ENCODE assay signal across 17 mouse cellular contexts in genomic region chr15:84004306-84004705, GRCm38 (mm10).
"Had no signal": no experiment of that assay in that cellular context is flagged by ENCODE, and none has a peak within 500 bp of the region (broad histone marks: within the 10 kb centered on the region; RNA-seq: fewer than 3 reads in every experiment).

No protein-coding gene starts in this region.

- H3K36me3 ChIP-seq: lung, embryonic 15.5 days; midbrain, embryonic 13.5 days; midbrain, embryonic 15.5 days; neural tube, embryonic 12.5 days; stomach, embryonic 15.5 days had no signal

- H3K4me1 ChIP-seq: lung, embryonic 15.5 days; megakaryocyte, embryonic 14.5 days; midbrain, embryonic 13.5 days; midbrain, embryonic 15.5 days; neural tube, embryonic 12.5 days; stomach, embryonic 15.5 days had no signal

- H3K4me2 ChIP-seq: lung, embryonic 15.5 days; midbrain, embryonic 11.5 days; midbrain, embryonic 13.5 days; midbrain, embryonic 15.5 days; neural tube, embryonic 12.5 days; stomach, embryonic 15.5 days had no signal

- DNase-seq: lung, adult 2 months; lung, postnatal 14 days; lung, postnatal 36 days; right cerebral cortex, postnatal 14 days; thymus, adult 2 months; thymus, postnatal 25 days; thymus, postnatal 4 days had no signal

- H3K4me3 ChIP-seq: lung, embryonic 15.5 days; megakaryocyte, embryonic 14.5 days; midbrain, embryonic 13.5 days; midbrain, embryonic 15.5 days; neural tube, embryonic 12.5 days; stomach, embryonic 15.5 days had no signal

- H3K27ac ChIP-seq: lung, embryonic 15.5 days; macrophage; midbrain, embryonic 13.5 days; midbrain, embryonic 15.5 days; neural tube, embryonic 12.5 days; stomach, embryonic 15.5 days; stomach, postnatal 0 days had no signal

- H3K27me3 ChIP-seq: lung, embryonic 15.5 days; midbrain, embryonic 15.5 days; neural tube, embryonic 12.5 days; stomach, embryonic 15.5 days had no signal

- H3K9me3 ChIP-seq: lung, embryonic 15.5 days; megakaryocyte, embryonic 14.5 days; midbrain, embryonic 13.5 days; midbrain, embryonic 15.5 days; neural tube, embryonic 12.5 days; stomach, embryonic 15.5 days had no signal

- ATAC-seq: lung, postnatal 0 days; midbrain, embryonic 13.5 days; midbrain, embryonic 15.5 days had no signal

- H3K9ac ChIP-seq: lung, embryonic 15.5 days; midbrain, embryonic 13.5 days; midbrain, embryonic 15.5 days; neural tube, embryonic 12.5 days; stomach, embryonic 15.5 days had no signal
